Mouse (Mus musculus): ENCODE measurements around the gene Siah3.

Siah3 gene

DNA sequence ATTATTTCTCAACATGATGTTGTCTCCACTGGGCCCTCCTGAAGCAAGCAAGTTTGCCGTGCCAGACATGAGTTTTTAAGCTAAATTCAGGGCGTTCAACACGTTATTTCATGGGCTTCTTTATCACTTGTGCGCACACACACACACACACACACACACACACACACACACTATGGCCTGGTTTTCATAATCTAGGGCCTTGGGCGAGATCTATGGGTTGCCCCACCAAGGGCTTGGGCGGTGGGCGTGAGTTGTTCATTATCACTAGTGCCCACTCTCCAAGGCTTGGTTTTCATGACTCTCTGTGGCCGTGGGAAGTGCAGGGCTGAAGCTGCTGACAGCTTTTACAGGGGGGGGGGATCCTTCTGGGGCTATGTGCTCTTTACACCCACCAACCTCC, 63.9 kb downstream of the Siah3 start:
- no peak for DNase-seq (ENCODE audit: low read depth, low spot score)

DNA sequence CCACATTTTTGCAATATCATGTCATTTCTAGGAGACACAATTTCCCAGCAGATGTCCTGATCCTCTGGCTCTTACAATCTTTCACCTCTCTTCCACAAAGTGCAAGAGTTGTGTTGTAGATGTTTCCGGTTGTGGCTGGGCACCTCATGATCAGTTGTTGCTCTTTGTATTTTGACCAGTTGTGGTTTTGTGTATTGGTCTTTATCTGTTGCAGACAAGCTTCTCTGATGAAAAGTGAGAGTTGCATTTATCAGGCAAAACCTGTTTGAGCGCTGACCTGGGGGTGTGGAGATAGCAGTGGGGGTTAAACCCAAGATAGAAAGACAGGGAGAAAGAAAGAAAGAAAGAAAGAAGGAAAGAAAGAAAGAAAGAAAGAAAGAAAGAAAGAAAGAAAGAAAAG, 68.9 kb downstream of the Siah3 start:
- DNase-seq (ENCODE audit: low read depth, low spot score), result no peak

DNA sequence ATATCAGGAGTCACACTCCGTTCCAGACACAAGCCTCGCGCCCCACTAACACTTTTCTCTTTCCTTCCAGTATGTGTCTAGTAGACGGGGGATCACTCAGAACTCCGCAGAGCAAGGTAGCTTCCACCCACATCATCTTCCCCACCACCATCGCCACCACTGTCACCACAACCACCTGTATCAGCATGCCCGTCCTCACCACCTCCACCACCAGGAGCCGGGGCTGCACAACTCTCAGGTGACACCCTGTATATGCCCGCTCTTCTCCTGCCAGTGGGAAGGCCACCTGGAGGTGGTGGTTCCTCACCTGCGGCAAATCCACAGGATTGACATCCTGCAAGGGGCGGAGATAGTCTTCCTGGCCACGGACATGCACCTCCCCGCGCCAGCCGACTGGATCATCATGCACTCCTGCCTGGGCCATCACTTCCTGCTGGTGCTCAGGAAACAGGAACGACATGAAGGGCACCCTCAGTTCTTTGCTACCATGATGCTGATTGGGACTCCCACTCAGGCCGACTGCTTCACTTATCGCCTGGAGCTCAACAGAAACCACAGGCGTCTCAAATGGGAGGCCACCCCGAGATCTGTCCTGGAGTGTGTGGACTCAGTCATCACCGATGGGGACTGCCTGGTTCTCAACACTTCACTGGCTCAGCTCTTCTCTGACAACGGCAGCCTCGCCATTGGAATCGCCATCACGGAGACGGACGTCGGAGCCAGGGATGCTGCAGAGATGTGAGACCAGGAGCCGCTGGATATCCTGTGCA, 69.8 kb downstream of the Siah3 start:
- DNase-seq (ENCODE audit: low read depth, low spot score), result no peak

DNA sequence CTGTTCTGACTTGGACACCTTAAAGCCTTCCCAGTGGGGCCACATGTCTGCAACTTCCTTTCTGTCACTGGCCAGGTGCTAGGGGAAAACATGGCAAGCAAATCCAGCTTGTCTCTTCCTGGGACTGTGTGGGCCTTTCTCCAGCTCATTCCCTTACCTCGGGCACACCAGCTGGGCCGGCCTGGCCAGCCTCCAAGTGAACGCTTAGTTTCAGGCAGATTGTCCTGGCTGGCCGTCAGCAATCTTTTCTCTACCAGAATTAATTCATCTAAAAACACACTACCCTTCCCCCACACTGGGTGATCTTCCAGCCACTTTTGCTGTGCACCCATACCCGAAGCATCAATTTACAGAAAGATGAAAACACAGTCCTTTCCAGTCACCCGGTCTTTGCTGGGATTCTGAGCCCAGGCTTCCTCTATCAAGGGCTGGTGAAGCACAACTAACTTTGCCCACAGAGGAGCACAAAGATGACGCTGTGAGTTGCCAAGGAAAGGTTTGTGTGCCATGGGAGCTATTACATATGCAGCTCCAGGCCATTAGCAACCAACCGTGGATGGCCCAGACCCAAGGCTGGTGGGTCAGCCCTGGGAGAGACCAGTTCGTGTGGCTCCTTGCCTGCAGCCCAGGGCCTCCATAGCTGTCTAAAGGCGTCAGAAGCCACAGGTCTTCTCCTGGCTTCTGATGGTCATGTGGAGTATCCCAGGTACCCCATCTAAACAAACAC, 71.8 kb downstream of the Siah3 start:
- DNase-seq (ENCODE audit: low read depth, low spot score), result no peak

DNA sequence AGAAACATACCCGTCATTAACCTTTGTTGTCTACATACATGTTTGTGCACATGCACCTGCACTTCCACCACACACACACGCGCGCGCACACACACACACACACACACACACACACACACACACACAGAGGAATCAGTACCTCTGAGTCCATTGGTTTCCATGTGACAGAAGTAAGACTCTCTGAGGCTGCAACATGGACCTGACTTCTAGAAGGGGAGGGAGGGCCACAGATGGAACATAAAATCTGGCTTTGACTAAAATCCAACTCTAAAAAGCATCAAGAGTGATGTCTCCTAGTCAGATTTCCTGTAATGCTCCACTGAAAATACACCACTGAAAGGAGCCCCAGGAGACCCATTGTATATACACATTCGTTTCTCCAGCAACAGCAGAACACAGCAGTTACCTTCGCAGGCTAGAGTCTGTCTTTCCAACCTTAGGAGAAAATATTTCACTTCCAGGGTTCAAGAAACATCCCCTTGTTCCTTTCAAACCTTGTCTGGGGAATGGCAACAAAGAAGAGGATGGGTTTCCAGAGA, 75.1 kb downstream of the Siah3 start:
- DNase-seq (ENCODE audit: low read depth, low spot score), result no peak

DNA sequence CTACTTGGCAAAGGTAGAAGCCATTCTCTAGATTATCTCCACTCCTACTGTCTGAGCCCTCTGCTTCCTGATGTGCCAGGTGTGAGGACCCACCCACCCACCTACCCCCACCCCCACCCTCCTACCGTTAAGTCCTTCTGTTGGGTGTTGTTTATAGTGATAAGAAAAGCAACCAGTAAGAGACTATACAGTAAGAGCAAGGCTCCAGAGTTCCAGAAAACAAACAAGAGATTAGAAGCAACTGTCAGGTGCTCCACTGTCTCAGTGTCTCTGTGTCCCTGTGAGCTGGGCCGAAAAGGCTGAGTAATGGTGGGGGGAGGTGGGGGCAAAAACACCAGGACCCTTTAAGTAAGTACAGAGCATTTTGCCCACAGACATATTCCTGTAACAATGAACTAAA, 83.4 kb downstream of the Siah3 start:
- no peak for DNase-seq (ENCODE audit: low read depth, low spot score)

DNA sequence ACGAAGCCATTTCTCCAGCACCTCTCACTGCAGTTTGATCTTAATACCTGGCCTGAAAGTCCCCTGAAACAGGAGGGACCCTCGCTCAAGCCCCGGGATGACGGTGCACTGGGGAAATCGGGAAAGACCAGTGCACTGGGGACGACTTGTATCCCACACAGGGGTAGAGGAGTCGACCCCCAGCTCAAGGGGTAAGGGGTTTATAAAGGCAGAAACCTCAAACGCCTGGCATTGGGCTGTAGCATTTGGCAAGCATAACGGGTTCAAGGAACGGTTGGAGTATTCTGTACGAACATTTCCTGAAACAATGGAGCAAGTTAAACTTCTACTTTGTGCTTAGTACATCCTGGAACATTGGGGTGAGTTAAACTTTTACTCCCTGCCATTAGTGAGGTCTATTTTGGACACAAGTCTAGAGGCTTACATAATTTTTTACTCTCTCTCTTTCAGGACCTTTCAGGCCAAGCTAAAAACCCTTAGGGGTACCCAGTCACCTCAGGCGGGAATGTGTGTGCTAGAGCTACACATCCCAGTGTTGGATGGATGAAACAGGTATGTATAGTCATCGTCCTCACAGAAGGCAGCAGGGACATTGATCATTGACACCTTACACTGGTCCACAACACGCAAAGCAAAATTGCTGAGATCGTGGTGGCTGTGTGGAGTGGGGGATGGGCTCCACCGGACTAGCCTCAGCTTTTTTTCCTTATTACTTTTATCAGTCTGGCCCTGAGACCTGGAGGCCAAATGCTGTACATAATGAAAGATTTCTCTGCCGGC, 84.6 kb downstream of the Siah3 start:
- no peak for DNase-seq (ENCODE audit: low read depth, low spot score)

DNA sequence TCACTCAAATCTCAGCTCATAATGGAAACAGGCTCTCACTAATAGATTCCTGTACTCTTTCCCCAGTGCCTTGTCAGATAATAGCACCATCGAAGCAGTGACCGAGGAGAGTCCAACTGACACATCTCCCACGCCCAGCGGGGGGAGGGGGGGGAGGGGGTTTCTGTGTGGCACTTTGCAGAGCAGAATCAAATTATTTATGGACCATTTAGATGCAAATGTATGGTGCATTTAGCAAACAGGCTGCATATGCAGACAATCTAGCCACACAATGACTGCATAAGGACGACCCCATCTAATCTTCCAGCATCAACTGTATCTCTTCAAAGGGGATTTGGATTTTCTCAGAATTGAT, 85.2 kb downstream of the Siah3 start:
- DNase-seq (ENCODE audit: low read depth, low spot score), result no peak

DNA sequence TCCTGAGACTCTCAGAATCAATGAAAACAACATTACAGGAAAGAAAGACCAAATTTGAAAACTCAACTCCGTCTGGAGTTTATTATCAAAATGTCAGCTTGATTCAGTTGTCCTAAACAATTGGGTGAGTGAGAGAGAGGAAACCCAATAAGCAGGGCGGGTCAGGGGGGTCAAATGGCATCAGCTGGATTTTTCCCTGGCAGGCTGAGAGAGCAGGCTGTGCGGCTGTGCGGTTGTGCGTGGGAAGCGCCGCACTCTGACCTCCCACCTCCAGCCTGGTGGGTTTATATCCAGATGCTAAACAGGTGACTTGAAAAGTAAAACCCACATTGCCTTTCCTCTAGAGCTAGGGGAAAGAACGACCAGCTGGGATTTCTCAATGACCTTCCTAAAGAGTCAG, 85.9 kb downstream of the Siah3 start:
- DNase-seq (ENCODE audit: low read depth, low spot score), result no peak

DNA sequence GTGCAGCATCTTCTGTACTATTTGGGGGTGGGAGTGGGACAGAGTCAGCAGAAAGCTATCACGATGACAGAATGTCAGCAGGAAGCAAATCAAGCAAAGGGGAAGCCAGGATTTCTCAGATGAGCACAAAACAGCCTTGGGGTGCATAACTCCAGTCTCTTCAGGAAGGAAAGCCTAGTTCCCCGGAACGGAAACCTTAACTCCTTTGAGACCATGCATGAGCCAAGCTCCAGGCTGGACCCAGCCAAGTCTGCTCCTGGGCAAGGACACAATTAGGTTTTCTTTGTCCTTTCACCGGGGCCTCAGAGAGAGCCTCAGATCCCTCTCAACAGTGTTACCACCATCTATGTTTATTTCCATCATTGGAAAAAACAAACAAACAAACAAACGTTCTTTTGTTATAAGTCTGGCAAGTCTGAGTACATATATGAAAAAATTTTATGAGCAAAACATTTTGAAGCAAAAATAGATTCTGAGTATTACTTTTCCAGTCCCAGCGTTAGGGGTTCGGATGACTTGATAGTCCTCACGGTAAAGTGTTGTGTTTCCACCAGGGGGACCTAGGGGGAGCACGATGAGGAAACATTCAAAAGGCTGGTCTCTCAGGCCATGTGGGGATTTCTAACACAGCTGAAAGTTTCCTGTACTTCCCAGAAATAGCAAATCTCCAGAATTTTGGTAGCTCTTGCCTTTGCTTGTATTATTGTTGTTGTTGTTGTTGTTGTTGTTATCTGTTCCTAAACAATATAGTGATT, 106.0 kb downstream of the Siah3 start:
- DNase-seq (ENCODE audit: low read depth, low spot score), result no peak

DNA sequence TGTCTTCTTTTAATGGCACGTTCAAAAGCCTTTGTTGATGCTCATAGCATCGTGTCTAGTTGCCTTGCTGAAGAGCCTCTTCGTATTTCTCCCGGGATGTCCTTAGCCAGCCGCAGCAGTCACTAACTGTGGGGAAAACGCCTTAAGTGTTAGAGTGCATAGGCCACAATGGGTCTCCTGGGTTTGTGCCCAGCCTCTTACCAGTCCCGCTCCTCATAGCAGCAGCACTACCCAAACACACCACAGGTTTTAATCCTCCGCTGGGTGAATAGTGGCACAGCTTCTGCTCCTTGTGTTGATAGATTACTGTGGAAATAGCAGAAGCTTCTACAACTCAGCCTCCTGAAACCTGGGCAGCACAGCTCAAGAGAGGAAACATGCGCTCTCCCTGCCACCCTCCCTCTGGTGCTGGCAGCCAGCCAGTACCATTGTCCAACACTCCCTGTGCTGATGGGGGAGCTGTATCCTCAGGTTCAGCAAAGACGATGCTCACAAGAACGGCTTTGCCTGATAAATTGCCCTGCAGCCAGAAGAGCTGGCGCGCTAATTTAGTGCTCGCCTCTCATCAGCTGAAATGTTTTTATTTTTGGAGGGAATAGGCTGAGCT, 109.9 kb downstream of the Siah3 start:
- DNase-seq (ENCODE audit: low read depth, low spot score), result no peak

DNA sequence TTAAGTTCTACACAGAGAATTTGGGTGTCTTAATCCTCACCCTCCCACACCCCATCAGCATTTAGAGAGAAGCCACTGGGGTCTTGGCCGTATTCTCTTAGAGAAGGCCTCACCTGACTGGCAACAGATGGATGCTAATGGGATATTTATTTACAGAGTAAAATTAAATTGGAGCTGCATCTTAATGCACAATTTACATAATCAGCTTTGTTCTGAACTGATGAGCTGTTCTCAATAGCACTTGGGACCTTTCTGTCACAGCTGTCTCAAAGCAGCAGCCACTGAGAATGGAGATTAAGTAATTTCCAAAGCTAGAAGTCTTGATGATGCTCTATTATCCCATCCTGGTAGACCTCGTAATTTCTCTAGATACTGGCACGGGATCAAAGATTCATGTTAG, 110.5 kb downstream of the Siah3 start:
- DNase-seq (ENCODE audit: low read depth, low spot score), result no peak

DNA sequence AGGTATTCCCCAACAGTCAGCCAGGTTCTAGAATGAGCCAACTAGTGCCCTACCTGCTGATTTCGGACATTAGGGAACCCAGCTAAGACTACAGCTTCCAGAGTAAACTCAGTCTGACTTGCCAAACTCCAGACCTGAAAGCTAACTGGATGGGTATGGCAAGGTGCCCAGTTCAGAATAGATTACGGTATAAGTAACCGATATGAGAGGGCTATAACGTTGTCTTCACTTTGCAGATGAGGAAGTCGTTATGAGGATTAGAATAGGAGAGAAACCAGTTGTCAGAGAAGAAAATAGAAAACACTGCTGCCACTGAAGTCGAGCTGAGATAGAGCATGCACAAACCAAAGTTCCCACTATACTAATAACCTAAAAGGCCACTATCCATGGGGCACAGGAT, 123.2 kb downstream of the Siah3 start:
- no peak for DNase-seq (ENCODE audit: low read depth, low spot score)

Data from ZHBTc4 (cell line).